9 mouse cellular contexts compared by ENCODE assay signal in the genomic region with DNA sequence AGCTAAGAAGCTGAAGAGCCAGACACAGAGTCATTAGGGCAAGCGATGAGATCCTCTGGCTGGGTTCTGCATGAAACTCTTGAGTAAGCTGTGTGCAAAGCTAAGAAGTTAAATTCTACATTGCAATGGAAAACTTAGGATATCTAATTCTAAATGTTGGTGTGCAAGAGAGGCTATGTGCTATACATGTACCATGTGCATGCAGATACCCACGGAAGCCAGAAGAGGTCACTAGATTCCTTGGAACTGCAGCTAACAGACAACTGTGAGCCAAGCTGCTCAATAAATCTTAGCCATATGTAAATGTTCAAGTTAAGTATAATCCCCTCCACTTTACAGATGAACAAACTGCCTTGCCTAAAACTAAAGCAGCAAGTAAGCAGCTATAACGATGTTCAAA. TPM values are rescaled to one million over a fixed set of nuclear protein-coding genes. Genes with fewer than 3 reads are reported as not detected.
DNase-seq lines count a peak whose midpoint lies in the region; ATAC-seq and TF ChIP-seq lines count a peak whose summit lies in the region.
"Had no signal": no experiment of that assay in that cellular context is flagged by ENCODE, and none has a peak within 500 bp of the region (broad histone marks: within the 10 kb centered on the region; RNA-seq: fewer than 3 reads in every experiment).

No protein-coding gene starts in this region.

- TF ChIP-seq CTCF in layer of hippocampus, adult 2 months (conservative IDR thresholded peaks at IDR 0.05), result peak; percentile 79
- peak; percentile 50; the same call in 1 of the 2 replicates for TF ChIP-seq CTCF in G1E (IDR thresholded peaks at IDR 0.05; ENCODE audit: low read depth, low read length)
- peak; percentile 77 for TF ChIP-seq CTCF in hindbrain, postnatal 0 days (IDR thresholded peaks at IDR 0.05; ENCODE audit: low read depth)

- H3K27ac ChIP-seq in layer of hippocampus, adult 2 months, result no peak overlapping the region
- no peak overlapping the region for H3K27ac ChIP-seq in hindbrain, postnatal 0 days

- no peak overlapping the region for H3K4me3 ChIP-seq in layer of hippocampus, adult 2 months
- no peak overlapping the region for H3K4me3 ChIP-seq in G1E (ENCODE audit: low read depth, low read length)
- no peak overlapping the region for H3K4me3 ChIP-seq in hindbrain, postnatal 0 days (ENCODE audit: low read length)
- H3K4me3 ChIP-seq: megakaryocyte, embryonic 14.5 days had no signal

- 58% methylated on average over 3 of the region's 3 CpGs for WGBS in hindbrain, postnatal 0 days

- no peaks in the 10 kb centered on the region for H3K36me3 ChIP-seq in G1E (replicated peaks)
- no peaks in the 10 kb centered on the region for H3K36me3 ChIP-seq in hindbrain, postnatal 0 days (ENCODE audit: insufficient read depth, low read length)

- ATAC-seq in G1E (ENCODE audit: extremely low read depth, insufficient number of reproducible peaks, low FRiP score, poor library complexity, severe bottlenecking), result no peak
- peak; percentile 63; the same call in 1 of the 2 replicates for ATAC-seq in hindbrain, postnatal 0 days

- no peaks in the 10 kb centered on the region for H3K9me3 ChIP-seq in G1E (replicated peaks)
- H3K9me3 ChIP-seq in hindbrain, postnatal 0 days (ENCODE audit: low read length), result no peaks in the 10 kb centered on the region
- H3K9me3 ChIP-seq: megakaryocyte, embryonic 14.5 days had no signal

- H3K4me1 ChIP-seq in G1E (ENCODE audit: insufficient read depth, low read depth, low read length), result no peaks in the 10 kb centered on the region; the same call in 1 of the 2 replicates
- no peaks in the 10 kb centered on the region for H3K4me1 ChIP-seq in hindbrain, postnatal 0 days (ENCODE audit: insufficient read depth, low read length)
- H3K4me1 ChIP-seq: megakaryocyte, embryonic 14.5 days had no signal

- no peak overlapping the region for H3K9ac ChIP-seq in hindbrain, postnatal 0 days (replicated peaks; ENCODE audit: low read length)

- peaks cover 8% of the 10 kb centered on the region for H3K27me3 ChIP-seq in G1E (ENCODE audit: insufficient read depth, low read length)
- H3K27me3 ChIP-seq in hindbrain, postnatal 0 days (ENCODE audit: insufficient read depth, low read length), result no peaks in the 10 kb centered on the region
- H3K27me3 ChIP-seq: megakaryocyte, embryonic 14.5 days had no signal

- H3K4me2 ChIP-seq in hindbrain, postnatal 0 days (ENCODE audit: low read depth, low read length), result no peak overlapping the region

- no peak for DNase-seq in layer of hippocampus, adult 2 months (ENCODE audit: low spot score in 2 of 2)
- no peak for DNase-seq in layer of hippocampus, postnatal 36 days
- no peak for DNase-seq in G1E (ENCODE audit: low spot score)
- peak; percentile 48 for DNase-seq in adrenal gland, postnatal 14 days
- peak; percentile 74 for DNase-seq in hindbrain, postnatal 0 days (ENCODE audit: low spot score)
- peak; percentile 59 for DNase-seq in lung, postnatal 36 days
- no peak for DNase-seq in left cerebral cortex, adult 18-20 months (ENCODE audit: low spot score in 2 of 2)
- no peak for DNase-seq in left cerebral cortex, adult 9 months (ENCODE audit: low spot score in 2 of 2)

RNA-seq across cellular contexts. Expression of gene 3110021N24Rik, which starts 22.5 kb away (rescaled TPM):
- 1 to 10 TPM in 1 of 2 experiments, under 1 TPM in 1; 0.88 to 1.4 TPM for total RNA-seq in layer of hippocampus, adult 2 months (2021)
- total RNA-seq in layer of hippocampus, postnatal 36 days (2021), result 1 to 10 TPM; 1.5 to 1.7 TPM
- total RNA-seq in G1E (2014; fragmentation: Nextera tagmentation) (not detected in 2 replicates), G1E (2017) (0.05 TPM in 1 of 2 replicates, not detected in the other)
- not detected in 2 replicates for polyA plus RNA-seq in G1E (2012)
- 0.59 and 0.68 TPM in 2 replicates for total RNA-seq in adrenal gland, postnatal 14 days (2021)
- total RNA-seq in hindbrain, postnatal 0 days (2014; rRNA removed), result 0.47 TPM in 1 of 2 replicates, not detected in the other
- 2.4 and 2.7 TPM in 2 replicates for polyA plus RNA-seq in hindbrain, postnatal 0 days (2015; fragmentation: Nextera tagmentation; extraction: Ambion mirVana)
- total RNA-seq in left cerebral cortex, adult 18-20 months (2021), result 1 to 10 TPM in 1 of 2 experiments, under 1 TPM in 1; 0.91 to 1.8 TPM

Comparison
In these comparisons a context has a peak if more than half of its experiments do, and no peak if none do; other contexts are left out.
1. DNase-seq: peak in adrenal gland, postnatal 14 days (single experiment), hindbrain, postnatal 0 days (single experiment) and lung, postnatal 36 days (single experiment); none in layer of hippocampus, adult 2 months (0 of 2), layer of hippocampus, postnatal 36 days (0 of 2), G1E (single experiment), left cerebral cortex, adult 18-20 months (0 of 2) and left cerebral cortex, adult 9 months (0 of 2).
2. Peak in every context shown above with its lines, with median percentiles within 50 percentile points of each other: CTCF ChIP-seq.